Mouse (Mus musculus): ENCODE results near the gene Farsa. TPM values are rescaled to one million over a fixed set of nuclear protein-coding genes. Genes with fewer than 3 reads are reported as not detected.
"Not testable (repeated sequence)": the region's sequence is repeated elsewhere in the genome, so short reads cannot be mapped to it uniquely, and the experiment has no call there.

Gene Farsa
- polyA plus RNA-seq, 1 experiment from 2014 or later: 108 TPM

DNA sequence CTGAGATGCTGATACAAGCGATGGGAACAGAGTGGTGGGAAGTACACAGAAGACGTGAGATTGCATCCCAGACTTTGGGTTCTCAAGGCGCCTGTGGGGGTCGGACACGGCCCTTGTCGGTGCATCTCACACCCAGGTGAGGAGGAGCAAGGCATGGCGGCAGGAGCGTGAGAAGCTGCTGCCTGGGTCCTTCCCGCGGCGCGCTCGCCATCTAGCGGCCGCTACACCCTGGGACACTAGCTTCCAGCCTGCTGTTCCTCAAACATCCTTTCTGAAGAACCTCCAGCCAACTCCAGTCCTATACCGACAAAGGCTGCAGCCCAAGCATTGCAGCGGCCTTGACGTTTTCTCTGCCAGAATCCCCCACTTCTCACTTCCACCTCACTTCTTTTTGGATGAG, 33.1 kb upstream of the Farsa start:
- under 1% methylated on average over 18 of the region's 18 CpGs for WGBS
- no peaks in the 10 kb centered on the region for H3K9me3 ChIP-seq
- H3K36me3 ChIP-seq: no peaks in the 10 kb centered on the region
- no peaks in the 10 kb centered on the region for H3K27me3 ChIP-seq (ENCODE audit: insufficient read depth, poor library complexity, severe bottlenecking)
- H3K4me1 ChIP-seq: peaks cover 29% of the 10 kb centered on the region
- DNase-seq (ENCODE audit: low spot score): peak; percentile 88
- H3K4me3 ChIP-seq: peak overlapping the region; percentile 33
- 0 out of 2 replicates have a peak overlapping the region, but pooled peaks have one; percentile 29 for H3K27ac ChIP-seq

DNA sequence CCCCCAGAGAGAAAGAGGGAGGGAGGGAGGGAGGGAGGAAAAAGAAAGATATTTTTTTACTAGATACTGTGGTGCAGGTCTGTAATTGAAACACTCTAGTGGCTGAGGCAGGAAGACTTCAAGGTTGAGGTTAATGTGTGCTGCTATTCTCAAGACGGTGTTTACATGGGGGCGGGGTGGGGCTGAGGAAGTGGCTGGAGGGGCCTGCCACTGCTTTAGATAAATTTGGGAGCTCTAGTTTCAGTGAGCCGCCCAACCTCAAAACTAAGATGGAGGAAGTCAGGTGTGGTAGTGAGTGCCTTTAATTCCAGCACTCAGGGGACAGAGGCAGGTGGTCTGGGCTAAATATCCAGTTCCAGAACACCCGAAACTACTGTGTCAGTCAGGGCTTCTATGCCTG, 31.2 kb upstream of the Farsa start:
- no peaks in the 10 kb centered on the region for H3K27me3 ChIP-seq (ENCODE audit: insufficient read depth, poor library complexity, severe bottlenecking)
- H3K27ac ChIP-seq: no peak overlapping the region
- no peak for DNase-seq (ENCODE audit: low spot score)
- H3K4me1 ChIP-seq: peaks cover 29% of the 10 kb centered on the region
- no peaks in the 10 kb centered on the region for H3K9me3 ChIP-seq
- WGBS: 57% methylated on average over 4 of the region's 4 CpGs
- no peak overlapping the region for H3K4me3 ChIP-seq
- 0 out of 2 replicates have a peak, but pooled peaks cover 2% of the 10 kb centered on the region for H3K36me3 ChIP-seq

DNA sequence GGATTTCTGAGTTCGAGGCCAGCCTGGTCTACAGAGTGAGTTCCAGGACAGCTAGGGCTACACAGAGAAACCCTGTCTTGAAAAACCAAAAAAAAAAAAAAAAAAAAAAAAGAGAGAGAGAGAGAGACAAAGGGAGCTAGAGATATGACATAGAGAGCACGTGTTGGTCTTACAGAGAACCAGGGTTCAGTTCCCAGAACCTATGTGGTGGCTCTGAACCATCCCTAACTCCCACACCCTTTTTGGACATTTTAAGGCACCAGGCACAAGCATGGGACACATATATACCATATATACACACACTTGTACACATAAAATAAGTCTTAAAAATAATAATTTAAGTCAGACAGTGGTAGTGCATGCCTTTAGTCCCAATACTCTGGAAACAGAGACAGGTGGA, 30.3 kb upstream of the Farsa start:
- DNase-seq (ENCODE audit: low spot score); H3K9me3 ChIP-seq; H3K27ac ChIP-seq; H3K4me3 ChIP-seq; H3K27me3 ChIP-seq (ENCODE audit: insufficient read depth, poor library complexity, severe bottlenecking); H3K36me3 ChIP-seq: not testable (repeated sequence)
- WGBS: 88% methylated on average over 2 of the region's 2 CpGs
- H3K4me1 ChIP-seq: peaks cover 21% of the 10 kb centered on the region

DNA sequence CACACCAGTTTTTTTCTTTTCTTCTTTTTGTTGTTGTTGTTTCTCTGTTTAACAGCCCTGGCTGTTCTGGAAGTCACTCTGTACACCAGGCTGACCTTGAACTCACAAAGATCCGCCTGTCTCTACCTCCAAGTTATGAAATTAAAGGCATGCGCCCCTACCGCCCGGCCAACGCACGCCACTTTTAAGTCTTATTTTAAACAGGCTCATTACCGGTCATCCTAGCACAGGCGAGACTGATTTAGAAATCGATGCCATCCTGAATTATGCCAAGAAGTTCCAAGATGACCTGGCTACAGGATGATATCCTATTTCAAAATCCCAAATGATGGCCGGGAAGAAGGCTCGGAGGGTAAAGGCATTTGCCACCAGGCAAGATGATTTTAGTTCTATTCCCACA, 25.3 kb upstream of the Farsa start, which contains the start of gene Gadd45gip1:
Gene Gadd45gip1, plus strand, starts transcription at position 33 of the 400 bp plus-strand sequence.
- Histone ChIP-seq H3K9me3 (no peaks in the 10 kb centered on the region), H3K4me3 (peak within 1 kb of the TSS; percentile 93), H3K4me1 (peaks cover 19% of the 10 kb centered on the region), H3K27me3 (ENCODE audit: insufficient read depth, poor library complexity, severe bottlenecking) (no peaks in the 10 kb centered on the region), H3K36me3 (peaks cover 30% of the 10 kb centered on the region), H3K27ac (peak within 1 kb of the TSS; percentile 99)
- 62% methylated on average over 11 of the region's 11 CpGs for WGBS
- DNase-seq (ENCODE audit: low spot score): peak; percentile 75

- Histone ChIP-seq H3K4me1 (peaks cover 24% of the 10 kb centered on the region), H3K27me3 (ENCODE audit: insufficient read depth, poor library complexity, severe bottlenecking) (no peaks in the 10 kb centered on the region), H3K27ac (peak overlapping the region; percentile 99), H3K9me3 (no peaks in the 10 kb centered on the region), H3K36me3 (peaks cover 37% of the 10 kb centered on the region), H3K4me3 (peak overlapping the region; percentile 93)
- DNase-seq (ENCODE audit: low spot score): peak; percentile 93
- 1% methylated on average over 59 of the region's 59 CpGs for WGBS
Observed at GRCm38 (mm10) chr8:84832034-84832717, 24.6 kb upstream of the Farsa start.

DNA sequence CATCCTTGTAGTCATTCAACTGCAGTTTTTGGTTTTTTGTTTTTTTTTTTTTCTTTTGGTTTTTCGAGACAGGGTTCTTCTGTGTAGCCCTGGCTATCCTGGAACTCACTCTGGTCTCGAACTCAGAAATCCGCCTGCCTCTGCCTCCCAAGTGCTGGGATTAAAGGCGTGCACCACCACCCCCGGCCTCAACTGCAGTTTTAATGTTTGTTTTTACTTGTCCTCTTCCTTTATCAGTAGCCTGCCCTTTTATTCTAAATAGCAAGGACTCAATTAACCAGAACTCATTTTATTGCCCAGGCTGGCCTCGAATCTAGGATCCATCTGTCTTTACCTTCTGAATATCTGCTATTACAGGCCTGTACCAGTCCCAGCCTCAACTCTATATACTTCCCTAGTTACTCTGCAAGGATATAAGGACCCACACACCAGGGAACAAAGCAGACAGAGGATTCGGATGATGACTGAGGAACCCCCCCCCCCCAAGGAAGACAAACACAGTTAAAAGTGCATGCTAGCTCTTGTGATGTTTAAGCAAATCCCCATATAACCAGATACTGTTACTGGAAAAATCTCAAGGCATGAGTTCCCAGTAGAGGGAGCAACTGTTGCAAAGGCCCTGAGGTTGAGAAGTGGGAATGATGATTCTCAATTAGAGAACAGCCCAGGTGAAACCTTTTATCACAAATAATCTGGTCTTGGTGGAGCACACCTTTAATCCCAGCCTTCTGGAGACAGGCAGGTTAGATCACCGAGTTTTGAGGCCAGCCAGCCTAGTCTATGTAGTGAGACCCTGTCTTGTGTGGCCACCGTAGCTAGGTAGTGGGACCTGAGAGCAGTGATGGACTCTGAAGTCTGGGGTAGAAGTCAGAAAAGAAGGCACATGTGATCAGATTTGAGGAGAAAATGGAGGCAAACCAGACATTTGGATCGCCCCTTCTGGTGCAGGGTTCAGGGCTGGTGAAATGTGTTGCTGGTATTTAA, 23.7 kb upstream of the Farsa start:
- DNase-seq (ENCODE audit: low spot score): no peak
- Histone ChIP-seq H3K9me3 (no peaks in the 10 kb centered on the region), H3K4me3 (peak overlapping the region; percentile 93), H3K36me3 (peaks cover 45% of the 10 kb centered on the region), H3K4me1 (peaks cover 33% of the 10 kb centered on the region), H3K27ac (peak overlapping the region; percentile 99), H3K27me3 (ENCODE audit: insufficient read depth, poor library complexity, severe bottlenecking) (no peaks in the 10 kb centered on the region)
- 63% methylated on average over 10 of the region's 10 CpGs for WGBS

- Histone ChIP-seq H3K27ac (no peak overlapping the region), H3K4me1 (peaks cover 39% of the 10 kb centered on the region), H3K4me3 (no peak overlapping the region), H3K36me3 (peaks cover 52% of the 10 kb centered on the region), H3K9me3 (no peaks in the 10 kb centered on the region), H3K27me3 (ENCODE audit: insufficient read depth, poor library complexity, severe bottlenecking) (no peaks in the 10 kb centered on the region)
- DNase-seq (ENCODE audit: low spot score): no peak
- 89% methylated on average over 19 of the region's 19 CpGs for WGBS
Observed at GRCm38 (mm10) chr8:84834002-84834865, 22.6 kb upstream of the Farsa start.

DNA sequence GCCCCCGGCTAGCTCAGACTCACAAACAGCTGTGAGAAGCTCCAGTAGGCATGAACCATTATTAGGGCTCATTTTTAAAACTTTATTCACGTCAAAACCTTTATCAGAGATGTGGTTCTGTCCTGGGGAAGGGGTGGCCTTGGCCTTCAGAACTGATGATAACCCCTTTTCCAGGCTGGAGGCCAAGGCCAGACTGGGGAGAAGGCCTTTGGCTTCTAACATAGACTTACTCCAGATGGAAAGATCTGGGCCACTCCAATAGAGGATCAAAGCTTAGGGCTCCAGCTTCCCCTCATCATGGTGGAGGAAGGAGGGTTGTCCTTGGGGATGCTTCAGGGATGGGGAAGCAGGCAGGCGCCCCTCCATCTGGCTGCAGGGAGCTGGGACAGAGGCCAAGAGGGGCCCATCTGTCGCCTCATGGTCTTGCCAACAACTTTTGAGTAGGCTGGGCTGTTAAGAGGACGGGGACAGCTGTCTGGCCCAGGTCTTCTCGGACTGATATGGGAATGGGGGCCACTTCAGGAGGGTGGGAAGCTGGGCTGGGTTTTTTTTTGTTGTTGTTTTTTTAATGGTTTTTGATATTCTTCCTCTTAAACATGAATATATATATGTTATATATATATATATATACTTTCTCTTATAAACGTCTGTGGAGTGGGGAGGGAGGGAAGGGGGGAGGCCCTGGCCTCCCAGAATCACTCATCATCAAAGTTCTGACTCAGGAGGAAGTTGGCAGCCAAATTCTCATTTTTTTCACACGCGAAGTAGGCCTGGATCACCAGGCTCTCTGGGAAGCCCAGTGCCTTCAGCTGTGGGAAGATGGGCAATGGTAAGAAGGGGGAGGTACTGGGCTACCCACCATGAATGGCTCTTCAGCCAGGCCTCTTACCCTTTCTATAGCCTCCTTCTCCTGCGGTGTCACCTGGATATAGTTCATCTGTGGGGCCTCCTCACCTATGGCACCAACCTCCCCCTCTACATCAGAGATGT, 21.6 kb upstream of the Farsa start:
- Histone ChIP-seq H3K36me3 (peaks cover 50% of the 10 kb centered on the region), H3K27me3 (ENCODE audit: insufficient read depth, poor library complexity, severe bottlenecking) (no peaks in the 10 kb centered on the region), H3K9me3 (no peaks in the 10 kb centered on the region), H3K4me1 (peaks cover 39% of the 10 kb centered on the region), H3K27ac (no peak overlapping the region), H3K4me3 (no peak overlapping the region)
- WGBS: 83% methylated on average over 10 of the region's 10 CpGs
- DNase-seq (ENCODE audit: low spot score): no peak

GRCm38 (mm10) chr8:84837149-84837911, 19.5 kb upstream of the Farsa start:
- H3K4me1 ChIP-seq: peaks cover 39% of the 10 kb centered on the region
- H3K27ac ChIP-seq: peak overlapping the region; percentile 64; the same call in 1 of the 2 replicates
- H3K27me3 ChIP-seq (ENCODE audit: insufficient read depth, poor library complexity, severe bottlenecking): no peaks in the 10 kb centered on the region
- DNase-seq (ENCODE audit: low spot score): no peak
- no peaks in the 10 kb centered on the region for H3K9me3 ChIP-seq
- H3K4me3 ChIP-seq: peak overlapping the region; percentile 15; the same call in 1 of the 2 replicates
- 52% methylated on average over 8 of the region's 8 CpGs for WGBS
- peaks cover 62% of the 10 kb centered on the region for H3K36me3 ChIP-seq

DNA sequence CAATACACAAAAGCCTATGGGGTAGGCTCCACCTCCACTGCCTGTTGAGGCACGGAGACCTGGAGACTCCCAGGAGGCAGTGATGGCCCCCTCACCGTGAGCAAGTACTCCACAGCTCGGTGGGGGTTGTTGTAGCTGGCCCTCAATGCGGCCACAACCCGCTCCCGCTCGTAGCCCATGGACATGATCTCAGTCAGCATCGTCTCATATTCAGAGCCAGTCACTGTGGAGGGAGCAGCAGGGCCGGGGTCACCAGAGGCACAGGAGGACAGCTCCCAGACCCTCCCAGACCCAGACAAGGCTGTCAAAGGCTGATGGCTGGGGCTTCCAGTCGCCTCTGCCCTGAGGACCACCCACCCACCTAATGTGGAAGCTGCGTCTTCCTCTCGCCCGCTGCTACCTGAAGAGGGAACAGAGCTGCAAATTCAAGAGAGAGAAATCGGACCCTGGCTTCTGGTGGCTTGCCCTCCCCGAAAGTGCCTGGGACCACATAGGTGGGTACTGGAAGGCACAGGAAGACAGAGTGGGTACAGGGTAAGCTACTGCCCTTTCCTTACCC, 18.8 kb upstream of the Farsa start:
- DNase-seq (ENCODE audit: low spot score): no peak
- peak overlapping the region; percentile 64 for H3K27ac ChIP-seq
- no peaks in the 10 kb centered on the region for H3K9me3 ChIP-seq
- H3K4me3 ChIP-seq: peak overlapping the region; percentile 15; the same call in 1 of the 2 replicates
- H3K27me3 ChIP-seq (ENCODE audit: insufficient read depth, poor library complexity, severe bottlenecking): no peaks in the 10 kb centered on the region
- 83% methylated on average over 15 of the region's 15 CpGs for WGBS
- peaks cover 40% of the 10 kb centered on the region for H3K4me1 ChIP-seq
- peaks cover 69% of the 10 kb centered on the region for H3K36me3 ChIP-seq

GRCm38 (mm10) chr8:84838513-84838912, 18.3 kb upstream of the Farsa start:
- peak; percentile 84 for DNase-seq (ENCODE audit: low spot score)
- WGBS: 87% methylated on average over 5 of the region's 5 CpGs
- Histone ChIP-seq H3K9me3 (no peaks in the 10 kb centered on the region), H3K4me1 (peaks cover 37% of the 10 kb centered on the region), H3K36me3 (peaks cover 74% of the 10 kb centered on the region), H3K27ac (no peak overlapping the region), H3K4me3 (no peak overlapping the region), H3K27me3 (ENCODE audit: insufficient read depth, poor library complexity, severe bottlenecking) (no peaks in the 10 kb centered on the region)

Measured in heart, embryonic 10.5 days (tissue).